Mouse (Mus musculus) heart, postnatal 0 days (tissue): ENCODE data around the gene Csrnp2. TPM values are rescaled to one million over a fixed set of nuclear protein-coding genes. Genes with fewer than 3 reads are reported as not detected.
A peak's percentile ranks its signal among the peaks of the same experiment; 100 is the strongest.
"Not testable (repeated sequence)": the region's sequence is repeated elsewhere in the genome, so short reads cannot be mapped to it uniquely, and the experiment has no call there.

Experiments used
- ATAC-seq: fragments of 200-750 bp; cut with Nextera tagmentation; 2 replicates; pipeline ENCODE4 v1.8.0; 2017; ENCODE audit warnings: low read depth, moderate number of reproducible peaks, moderate library complexity; ENCODE audit not compliant: insufficient read depth
- DNase-seq: peaks from one replicate; pipeline ENCODE4 v3.0.0-alpha.2; 2016; ENCODE audit warnings: low spot score
- H3K27ac ChIP-seq: fragments of 300-500 bp; sonication (generic); 2 replicates; pipeline ENCODE4 v1.5.1; 2014; ENCODE audit warnings: low read depth, mild to moderate bottlenecking
- H3K27me3 ChIP-seq: fragments of 300-500 bp; sonication (generic); 2 replicates; pipeline ENCODE4 v1.6.1; 2014; ENCODE audit warnings: low read length, mixed read lengths; ENCODE audit not compliant: control insufficient read depth, insufficient read depth
- H3K36me3 ChIP-seq: fragments of 300-500 bp; sonication (generic); replicated peaks from 2 replicates; pipeline ENCODE4 v1.6.1; 2014; ENCODE audit warnings: low read length, mixed read lengths; ENCODE audit not compliant: control insufficient read depth, insufficient read depth
- H3K4me1 ChIP-seq: fragments of 300-500 bp; sonication (generic); 2 replicates; pipeline ENCODE4 v1.6.1; 2014; ENCODE audit warnings: antibody characterized with exemption; ENCODE audit not compliant: control insufficient read depth, insufficient read depth
- H3K4me2 ChIP-seq: fragments of 300-500 bp; sonication (generic); 2 replicates; pipeline ENCODE4 v1.6.1; 2014; ENCODE audit warnings: low read depth, mild to moderate bottlenecking, low read length, moderate library complexity
- H3K4me3 ChIP-seq: fragments of 300-500 bp; sonication (generic); 2 replicates; pipeline ENCODE4 v1.5.1; 2014; ENCODE audit warnings: low read depth, low read length
- H3K9ac ChIP-seq: fragments of 300-500 bp; sonication (generic); replicated peaks from 2 replicates; pipeline ENCODE4 v1.6.1; 2014; ENCODE audit warnings: low read depth, low read length, mixed read lengths
- H3K9me3 ChIP-seq: fragments of 300-500 bp; sonication (generic); replicated peaks from 2 replicates; pipeline ENCODE4 v1.6.1; 2016; ENCODE audit warnings: low read length; ENCODE audit not compliant: control insufficient read depth
- CTCF ChIP-seq: IDR thresholded peaks from 2 replicates; pipeline ENCODE4 v1.5.1; 2016; ENCODE audit warnings: antibody characterized with exemption, control low read depth, low read depth
- EP300 ChIP-seq: IDR thresholded peaks from 2 replicates; pipeline ENCODE4 v1.6.1; 2016; ENCODE audit warnings: antibody characterized with exemption, low read depth
- WGBS: fragments of 180-500 bp; shearing (Covaris S2); extraction: QIAGEN DNeasy Blood & Tissue Kit; methylation state at CpG from one replicate; pipeline ENCODE4 v1.1.7; 2014; 5-methylcytosine and 5-hydroxymethylcytosine counted together
- polyA plus RNA-seq: library from polyadenylated mRNA; unstranded; fragments of >200 nt; fragmentation: Nextera tagmentation; extraction: Ambion mirVana; gene quantifications from 2 replicates; pipeline ENCODE4 v1.2.1, GENCODE M21; 2015
- total RNA-seq: library from RNA; depleted of rRNA; stranded (reverse); fragments of >200 nt; gene quantifications from 2 replicates; pipeline ENCODE4 v1.2.3, GENCODE M21; 2014; ENCODE audit warnings: low replicate concordance

Csrnp2 gene
- total and polyA plus RNA-seq, 2 experiments from 2014 or later = 5.0 to 6.0 TPM

DNA sequence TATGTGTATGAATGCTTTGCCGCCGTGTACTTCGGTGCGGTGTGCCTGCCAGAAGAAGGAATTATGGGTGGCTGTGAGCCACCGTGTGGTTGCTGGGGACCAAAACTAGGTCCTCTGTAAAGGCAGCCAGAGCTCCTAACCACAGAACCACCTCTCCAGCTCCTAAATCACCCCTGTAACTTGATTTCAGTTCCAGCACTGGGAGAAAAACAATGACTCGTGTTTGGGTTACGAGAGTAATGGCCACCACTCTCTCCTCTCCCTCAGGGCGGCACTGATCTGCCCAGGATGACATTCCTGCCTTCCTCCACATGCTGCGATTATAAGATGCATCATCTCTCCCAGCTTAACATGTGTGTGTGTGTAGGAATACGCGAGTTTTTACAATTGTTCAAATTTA is 14.8 kb upstream of the Csrnp2 start:
- no peak overlapping the region for H3K9ac ChIP-seq
- H3K9me3 ChIP-seq = no peaks in the 10 kb centered on the region
- no peak overlapping the region for H3K27ac ChIP-seq
- no peak overlapping the region for H3K4me2 ChIP-seq
- 92% methylated on average over 11 of the region's 11 CpGs for WGBS
- H3K4me3 ChIP-seq = no peak overlapping the region
- H3K36me3 ChIP-seq = peaks cover 65% of the 10 kb centered on the region
- ATAC-seq (no peak), DNase-seq (no peak)
- no peaks in the 10 kb centered on the region for H3K4me1 ChIP-seq
- H3K27me3 ChIP-seq = no peaks in the 10 kb centered on the region
- TF ChIP-seq EP300 = no peak
- TF ChIP-seq CTCF = no peak

GRCm38 (mm10) chr15:100508454-100509167 is 13.3 kb upstream of the Csrnp2 start:
- H3K9me3 ChIP-seq = no peaks in the 10 kb centered on the region
- no peak overlapping the region for H3K4me3 ChIP-seq
- H3K36me3 ChIP-seq = peaks cover 55% of the 10 kb centered on the region
- no peak overlapping the region for H3K9ac ChIP-seq
- H3K4me2 ChIP-seq = no peak overlapping the region
- WGBS = 86% methylated on average over 13 of the region's 13 CpGs
- no peak for ATAC-seq
- no peak for DNase-seq
- no peaks in the 10 kb centered on the region for H3K27me3 ChIP-seq
- no peaks in the 10 kb centered on the region for H3K4me1 ChIP-seq
- no peak overlapping the region for H3K27ac ChIP-seq
- TF ChIP-seq CTCF = no peak

DNA sequence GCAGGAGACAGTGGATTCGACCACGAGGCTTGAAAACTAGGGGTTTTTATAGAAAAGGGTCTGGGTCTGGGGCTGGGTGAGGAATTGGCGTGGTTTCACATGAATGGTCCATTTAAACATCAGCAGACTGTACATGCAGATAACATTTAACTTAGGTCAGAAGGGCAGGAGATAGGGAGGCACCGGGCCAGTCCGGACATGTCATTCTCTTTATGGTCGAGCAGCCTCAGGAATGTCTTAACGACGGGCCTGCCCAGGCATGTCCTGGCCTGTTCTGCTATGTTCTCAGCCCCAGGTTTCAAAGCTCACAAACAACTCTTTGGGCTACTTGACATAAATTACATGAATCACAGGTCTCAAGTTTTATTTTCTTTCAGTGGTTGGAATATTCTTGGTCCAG is 4.2 kb upstream of the Csrnp2 start:
- H3K4me1 ChIP-seq, H3K9me3 ChIP-seq, ATAC-seq, H3K4me2 ChIP-seq, DNase-seq, H3K4me3 ChIP-seq, H3K36me3 ChIP-seq, H3K27ac ChIP-seq, H3K9ac ChIP-seq, H3K27me3 ChIP-seq: not testable (repeated sequence)
- 52% methylated on average over 8 of the region's 8 CpGs for WGBS

DNA sequence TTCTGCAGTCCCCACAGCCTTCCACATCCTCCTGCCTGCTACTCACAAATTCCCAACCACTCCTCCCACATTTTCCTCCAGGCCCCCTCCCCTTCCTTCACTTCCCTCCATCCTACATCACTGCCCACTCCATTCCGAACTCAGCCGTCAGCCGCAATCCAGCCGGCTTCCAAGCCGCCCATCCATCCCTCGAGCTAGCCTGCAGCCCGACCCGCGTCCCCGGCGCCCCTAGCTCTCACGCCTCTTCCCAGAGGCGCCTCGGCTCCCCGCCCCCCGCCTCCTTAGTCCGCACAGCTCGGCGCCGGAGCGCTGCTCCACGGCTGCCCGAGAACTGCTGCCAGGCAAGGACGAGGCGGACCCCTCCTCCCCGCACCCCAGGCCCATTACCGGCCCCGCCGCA is 641 bp downstream of the Csrnp2 start:
- Histone ChIP-seq H3K27ac (peak overlapping the region; percentile 79), H3K4me2 (peak overlapping the region; percentile 92), H3K9me3 (no peaks in the 10 kb centered on the region), H3K4me1 (peaks cover 25% of the 10 kb centered on the region; the same call in 1 of the 2 replicates), H3K9ac (peak overlapping the region; percentile 73), H3K27me3 (no peaks in the 10 kb centered on the region), H3K4me3 (peak overlapping the region; percentile 75), H3K36me3 (no peaks in the 10 kb centered on the region)
- ATAC-seq (peak; percentile 66), DNase-seq (peak; percentile 36)
- 1% methylated on average over 29 of the region's 29 CpGs for WGBS
- TF ChIP-seq CTCF = no peak
- TF ChIP-seq EP300 = no peak

DNA sequence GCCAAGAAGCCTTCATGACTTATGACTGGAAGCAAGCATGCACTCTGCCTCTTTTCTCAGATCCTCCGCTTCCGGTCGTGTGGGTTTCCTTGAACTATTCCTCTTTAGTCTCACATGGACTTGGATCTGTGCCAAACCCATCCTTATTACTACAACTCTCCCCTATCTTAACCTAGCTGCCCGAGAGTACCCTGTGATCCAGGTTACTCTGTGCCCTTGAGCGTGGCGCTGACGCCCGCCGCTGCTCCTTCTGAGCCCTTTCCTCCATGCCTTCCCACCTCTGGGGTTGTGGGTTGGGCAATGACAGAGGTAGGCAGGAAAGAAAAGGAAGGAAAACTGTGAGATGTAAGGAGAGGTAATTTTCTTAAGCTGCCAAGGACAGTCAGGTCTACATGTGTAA is 3.3 kb downstream of the Csrnp2 start:
- Histone ChIP-seq H3K36me3 (peaks cover 10% of the 10 kb centered on the region), H3K4me2 (no peak overlapping the region), H3K9ac (no peak overlapping the region), H3K9me3 (no peaks in the 10 kb centered on the region), H3K27ac (no peak overlapping the region), H3K4me1 (peaks cover 31% of the 10 kb centered on the region), H3K4me3 (no peak overlapping the region), H3K27me3 (no peaks in the 10 kb centered on the region)
- no peak for TF ChIP-seq CTCF
- ATAC-seq (no peak), DNase-seq (no peak)
- 76% methylated on average over 9 of the region's 9 CpGs for WGBS

GRCm38 (mm10) chr15:100489263-100489662 is 6.0 kb downstream of the Csrnp2 start:
- no peak for DNase-seq
- ATAC-seq = no peak
- Histone ChIP-seq H3K9me3 (no peaks in the 10 kb centered on the region), H3K4me2 (no peak overlapping the region), H3K27ac (no peak overlapping the region), H3K9ac (no peak overlapping the region), H3K27me3 (no peaks in the 10 kb centered on the region), H3K4me3 (no peak overlapping the region), H3K36me3 (peaks cover 25% of the 10 kb centered on the region), H3K4me1 (peaks cover 29% of the 10 kb centered on the region)
- 76% methylated on average over 15 of the region's 15 CpGs for WGBS
- no peak for TF ChIP-seq CTCF
- no peak for TF ChIP-seq EP300

GRCm38 (mm10) chr15:100488297-100488696 is 7.0 kb downstream of the Csrnp2 start:
- not testable (repeated sequence) for H3K4me2 ChIP-seq, H3K9me3 ChIP-seq, H3K9ac ChIP-seq, H3K27ac ChIP-seq, DNase-seq, ATAC-seq, H3K4me3 ChIP-seq, H3K27me3 ChIP-seq
- peaks cover 34% of the 10 kb centered on the region for H3K36me3 ChIP-seq
- peaks cover 21% of the 10 kb centered on the region for H3K4me1 ChIP-seq
- WGBS = 30% methylated on average over 1 of the region's 1 CpGs
